Mouse (Mus musculus): ENCODE measurements around the gene Heg1. TPM values are rescaled to one million over a fixed set of nuclear protein-coding genes. Genes with fewer than 3 reads are reported as not detected.

Heg1 gene
- polyA plus RNA-seq, 2 experiments = 3.2 to 3.5 TPM

DNA sequence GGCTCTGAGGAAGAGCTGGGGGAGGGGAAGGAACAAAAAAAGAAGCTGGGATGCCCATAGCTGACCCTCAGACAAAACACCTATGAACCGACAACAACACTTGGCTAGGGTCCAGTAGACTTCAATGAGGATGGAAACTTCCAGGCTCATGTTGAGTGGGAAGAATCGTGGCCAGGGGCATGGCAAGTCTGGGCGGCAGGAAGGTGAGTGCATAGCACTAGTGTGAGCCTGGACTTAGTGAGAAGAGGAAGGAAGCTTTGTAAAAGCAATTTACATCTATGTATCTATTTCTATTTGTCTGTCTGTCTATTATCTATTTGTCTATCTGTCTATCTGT lies 8.4 kb upstream of the Heg1 start:
- H3K9ac ChIP-seq (replicated peaks) = no peak overlapping the region
- no peak for ATAC-seq (ENCODE audit: insufficient read depth)
- no peak for TF ChIP-seq CTCF (IDR thresholded peaks at IDR 0.05; ENCODE audit: low read depth)
- TF ChIP-seq EP300 (IDR thresholded peaks at IDR 0.05; ENCODE audit: low read depth) = no peak
- WGBS (ENCODE audit: insufficient replicate concordance) = 58% methylated on average over 3 of the region's 3 CpGs
- no peak overlapping the region for H3K4me3 ChIP-seq (ENCODE audit: insufficient read depth in 1 of 2, low read depth in 2 of 2, low read length in 2 of 2)
- no peak overlapping the region for H3K4me2 ChIP-seq (ENCODE audit: low read depth)
- no peaks in the 10 kb centered on the region for H3K9me3 ChIP-seq (ENCODE audit: control insufficient read depth, low read length)
- no peaks in the 10 kb centered on the region for H3K4me1 ChIP-seq (replicated peaks; ENCODE audit: control insufficient read depth in 2 of 2, insufficient read depth in 2 of 2, low read length in 1 of 2)
- H3K36me3 ChIP-seq (replicated peaks; ENCODE audit: control insufficient read depth, insufficient read depth, low read depth) = no peaks in the 10 kb centered on the region
- no peaks in the 10 kb centered on the region for H3K27me3 ChIP-seq (ENCODE audit: control insufficient read depth, insufficient read depth, low read length)
- DNase-seq (ENCODE audit: low read depth in 3 of 3, low spot score in 3 of 3) = no peak
- H3K27ac ChIP-seq = no peak overlapping the region

DNA sequence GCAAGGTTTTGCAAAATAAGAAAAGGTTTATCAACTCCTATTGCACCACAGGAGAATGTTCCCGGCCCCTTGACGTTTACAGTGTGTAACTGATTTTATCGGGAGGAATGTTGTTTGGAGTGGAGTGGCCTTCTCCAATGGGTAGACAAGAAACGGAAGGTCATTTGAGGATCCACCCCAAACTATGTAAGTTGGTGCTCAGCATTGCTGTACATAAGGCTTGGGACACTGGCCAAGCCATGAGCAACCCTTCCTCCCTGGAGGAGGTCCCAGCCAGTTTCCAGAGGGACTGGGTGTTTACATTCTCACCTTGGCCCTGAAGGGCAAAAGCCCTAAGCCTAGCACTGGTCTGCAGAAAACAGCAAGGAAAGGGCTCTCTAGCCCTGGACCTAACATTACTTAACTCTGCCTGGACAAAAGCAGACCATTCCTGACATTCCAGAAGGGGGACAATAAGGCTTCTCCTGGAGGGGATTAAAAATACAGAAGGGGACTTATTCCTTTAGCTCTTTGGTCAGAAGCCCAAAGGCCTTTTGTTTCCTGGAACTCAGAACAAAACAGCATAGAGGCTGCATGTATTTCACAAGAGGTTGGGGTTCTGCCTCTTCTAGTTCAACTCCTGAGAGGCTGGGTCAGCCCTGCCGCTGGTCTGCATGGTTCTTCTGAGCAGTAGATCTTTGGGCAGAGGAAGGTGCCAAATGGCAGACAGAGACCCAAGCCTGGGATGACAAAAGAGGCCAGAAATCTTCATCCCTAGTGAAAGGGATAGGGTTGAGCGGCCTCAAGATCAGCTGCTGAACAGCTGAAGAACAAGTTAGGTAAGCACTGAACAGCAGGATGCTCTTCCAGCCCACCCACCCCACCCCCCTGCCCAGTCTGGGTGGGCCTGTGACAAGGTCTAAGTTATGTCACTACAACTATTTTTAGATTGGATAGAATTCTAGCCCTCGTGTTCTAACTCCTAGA lies 7.5 kb upstream of the Heg1 start:
- Histone ChIP-seq H3K9me3 (ENCODE audit: control insufficient read depth, low read length) (no peaks in the 10 kb centered on the region), H3K27me3 (ENCODE audit: control insufficient read depth, insufficient read depth, low read length) (no peaks in the 10 kb centered on the region), H3K4me2 (ENCODE audit: low read depth) (no peak overlapping the region), H3K27ac (no peak overlapping the region), H3K4me1 (replicated peaks; ENCODE audit: control insufficient read depth in 2 of 2, insufficient read depth in 2 of 2, low read length in 1 of 2) (no peaks in the 10 kb centered on the region), H3K9ac (replicated peaks) (no peak overlapping the region), H3K4me3 (ENCODE audit: insufficient read depth in 1 of 2, low read depth in 2 of 2, low read length in 2 of 2) (no peak overlapping the region), H3K36me3 (replicated peaks; ENCODE audit: control insufficient read depth, insufficient read depth, low read depth) (no peaks in the 10 kb centered on the region)
- ATAC-seq (ENCODE audit: insufficient read depth) (no peak), DNase-seq (ENCODE audit: low read depth in 3 of 3, low spot score in 3 of 3) (no peak)
- no peak for TF ChIP-seq CTCF (IDR thresholded peaks at IDR 0.05; ENCODE audit: low read depth)
- no peak for TF ChIP-seq EP300 (IDR thresholded peaks at IDR 0.05; ENCODE audit: low read depth)
- 59% methylated on average over 7 of the region's 7 CpGs for WGBS (ENCODE audit: insufficient replicate concordance)

DNA sequence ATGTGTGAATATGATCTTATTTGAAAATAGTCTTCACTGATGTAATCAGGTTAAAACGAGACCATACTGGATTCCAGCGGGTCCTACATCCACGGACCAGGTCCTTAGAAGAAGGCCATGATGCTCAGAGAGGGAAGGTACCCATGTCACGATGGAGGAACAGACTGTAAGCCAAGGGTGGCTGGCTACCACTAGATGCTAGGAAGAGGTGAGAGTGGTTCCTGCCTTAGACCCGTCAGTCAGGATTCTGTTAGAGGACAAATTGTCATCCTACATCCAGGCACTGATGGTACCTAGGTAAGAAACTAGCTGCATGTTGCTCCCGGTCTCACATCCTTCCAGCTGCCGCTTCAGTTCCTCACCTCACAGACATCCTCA lies 6.9 kb upstream of the Heg1 start:
- Histone ChIP-seq H3K9ac (replicated peaks) (no peak overlapping the region), H3K9me3 (ENCODE audit: control insufficient read depth, low read length) (no peaks in the 10 kb centered on the region), H3K4me2 (ENCODE audit: low read depth) (no peak overlapping the region), H3K36me3 (replicated peaks; ENCODE audit: control insufficient read depth, insufficient read depth, low read depth) (no peaks in the 10 kb centered on the region), H3K27me3 (ENCODE audit: control insufficient read depth, insufficient read depth, low read length) (no peaks in the 10 kb centered on the region), H3K4me3 (ENCODE audit: insufficient read depth in 1 of 2, low read depth in 2 of 2, low read length in 2 of 2) (no peak overlapping the region), H3K4me1 (replicated peaks; ENCODE audit: control insufficient read depth in 2 of 2, insufficient read depth in 2 of 2, low read length in 1 of 2) (no peaks in the 10 kb centered on the region), H3K27ac (no peak overlapping the region)
- 67% methylated on average over 7 of the region's 7 CpGs for WGBS (ENCODE audit: insufficient replicate concordance)
- no peak for ATAC-seq (ENCODE audit: insufficient read depth)
- DNase-seq (ENCODE audit: low read depth in 3 of 3, low spot score in 3 of 3) = no peak
- TF ChIP-seq CTCF (IDR thresholded peaks at IDR 0.05; ENCODE audit: low read depth) = no peak
- TF ChIP-seq EP300 (IDR thresholded peaks at IDR 0.05; ENCODE audit: low read depth) = no peak

DNA sequence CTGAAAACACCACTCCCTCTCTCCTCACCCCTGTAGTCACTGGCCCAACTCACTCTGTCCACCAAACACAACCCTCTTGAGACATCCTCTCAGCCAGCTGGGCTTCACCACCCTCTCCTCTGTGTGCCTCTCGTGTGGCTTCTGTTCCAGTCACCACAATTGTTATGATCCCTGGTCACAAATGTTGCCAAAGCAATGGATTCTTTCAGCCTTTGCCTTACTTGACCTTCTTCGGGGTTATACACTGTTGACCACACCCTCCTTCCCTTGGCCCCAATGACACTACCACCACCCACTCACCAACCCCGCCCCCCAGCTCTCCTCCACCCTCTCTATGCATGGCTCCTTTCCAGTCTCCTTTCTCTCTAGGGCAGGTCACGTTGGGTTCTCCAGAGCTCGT lies 6.3 kb upstream of the Heg1 start:
- H3K27me3 ChIP-seq (ENCODE audit: control insufficient read depth, insufficient read depth, low read length) = no peaks in the 10 kb centered on the region
- no peak overlapping the region for H3K9ac ChIP-seq (replicated peaks)
- no peaks in the 10 kb centered on the region for H3K36me3 ChIP-seq (replicated peaks; ENCODE audit: control insufficient read depth, insufficient read depth, low read depth)
- no peak for DNase-seq (ENCODE audit: low read depth in 3 of 3, low spot score in 3 of 3)
- TF ChIP-seq CTCF (IDR thresholded peaks at IDR 0.05; ENCODE audit: low read depth) (no peak), EP300 (IDR thresholded peaks at IDR 0.05; ENCODE audit: low read depth) (no peak)
- no peak overlapping the region for H3K27ac ChIP-seq
- H3K4me1 ChIP-seq (replicated peaks; ENCODE audit: control insufficient read depth in 2 of 2, insufficient read depth in 2 of 2, low read length in 1 of 2) = no peaks in the 10 kb centered on the region
- H3K9me3 ChIP-seq (ENCODE audit: control insufficient read depth, low read length) = no peaks in the 10 kb centered on the region
- ATAC-seq (ENCODE audit: insufficient read depth) = no peak
- H3K4me3 ChIP-seq (ENCODE audit: insufficient read depth in 1 of 2, low read depth in 2 of 2, low read length in 2 of 2) = no peak overlapping the region
- H3K4me2 ChIP-seq (ENCODE audit: low read depth) = no peak overlapping the region
- 63% methylated on average over 5 of the region's 5 CpGs for WGBS (ENCODE audit: insufficient replicate concordance)

DNA sequence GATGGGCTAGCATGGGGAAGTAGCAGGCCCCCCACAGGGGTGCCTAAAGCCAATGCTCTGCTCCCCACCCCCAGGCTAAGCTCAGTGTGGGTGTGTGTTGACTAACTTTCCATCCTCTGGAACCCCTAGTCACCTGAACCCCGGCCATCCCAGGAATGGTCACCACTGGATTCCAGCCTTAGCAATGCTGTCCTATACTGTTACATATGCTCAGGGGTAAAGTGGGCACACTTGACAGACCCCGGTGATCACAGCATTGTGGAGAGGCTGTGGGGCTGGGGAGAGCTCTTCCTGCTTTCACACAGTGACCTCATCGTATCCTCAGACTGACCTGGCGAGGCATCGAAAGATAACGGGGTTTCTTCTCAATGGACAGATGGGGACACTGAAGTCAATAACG lies 3.9 kb upstream of the Heg1 start:
- ATAC-seq (ENCODE audit: insufficient read depth) = no peak

More for the DNA sequence above, 3.9 kb upstream of the Heg1 start:
- Histone ChIP-seq H3K9ac (replicated peaks) (no peak overlapping the region), H3K4me1 (replicated peaks; ENCODE audit: control insufficient read depth in 2 of 2, insufficient read depth in 2 of 2, low read length in 1 of 2) (peaks cover 0 to 5% of the 10 kb centered on the region in 2 experiments; a peak in 2 of 4 replicates), H3K9me3 (ENCODE audit: control insufficient read depth, low read length) (no peaks in the 10 kb centered on the region), H3K4me2 (ENCODE audit: low read depth) (no peak overlapping the region), H3K27ac (no peak overlapping the region), H3K27me3 (ENCODE audit: control insufficient read depth, insufficient read depth, low read length) (no peaks in the 10 kb centered on the region), H3K36me3 (replicated peaks; ENCODE audit: control insufficient read depth, insufficient read depth, low read depth) (no peaks in the 10 kb centered on the region), H3K4me3 (ENCODE audit: insufficient read depth in 1 of 2, low read depth in 2 of 2, low read length in 2 of 2) (no peak overlapping the region)
- DNase-seq (ENCODE audit: low read depth in 3 of 3, low spot score in 3 of 3) = no peak
- 56% methylated on average over 7 of the region's 7 CpGs for WGBS (ENCODE audit: insufficient replicate concordance)
- TF ChIP-seq CTCF (IDR thresholded peaks at IDR 0.05; ENCODE audit: low read depth) (no peak), EP300 (IDR thresholded peaks at IDR 0.05; ENCODE audit: low read depth) (no peak)
